Mouse (Mus musculus) hindbrain, postnatal 0 days (tissue): ENCODE results near the gene L3mbtl1. TPM values are rescaled to one million over a fixed set of nuclear protein-coding genes. Genes with fewer than 3 reads are reported as not detected.

Experiments
- ATAC-seq: fragments of 200-750 bp; cut with Nextera tagmentation; 2 replicates; pipeline ENCODE4 v1.8.0; 2017; ENCODE audit warnings: mild to moderate bottlenecking, moderate TSS enrichment, moderate library complexity
- DNase-seq: peaks from one replicate; pipeline ENCODE4 v3.0.0-alpha.2; 2015; ENCODE audit warnings: low spot score
- H3K27ac ChIP-seq: fragments of 300-500 bp; sonication (generic); 2 replicates; pipeline ENCODE4 v1.5.1; 2014; ENCODE audit warnings: mild to moderate bottlenecking
- H3K27me3 ChIP-seq: fragments of 300-500 bp; sonication (generic); 2 replicates; pipeline ENCODE4 v1.6.1; 2014; ENCODE audit warnings: low read length, mixed read lengths; ENCODE audit not compliant: insufficient read depth
- H3K36me3 ChIP-seq: fragments of 300-500 bp; sonication (generic); 2 replicates; pipeline ENCODE4 v1.6.1; 2014; ENCODE audit warnings: low read length, mixed read lengths; ENCODE audit not compliant: insufficient read depth
- H3K4me1 ChIP-seq: fragments of 300-500 bp; sonication (generic); 2 replicates; pipeline ENCODE4 v1.6.1; 2014; ENCODE audit warnings: antibody characterized with exemption, low read length, mixed read lengths; ENCODE audit not compliant: insufficient read depth
- H3K4me2 ChIP-seq: fragments of 300-500 bp; sonication (generic); 2 replicates; pipeline ENCODE4 v1.6.1; 2014; ENCODE audit warnings: low read depth, mild to moderate bottlenecking, low read length, moderate library complexity, mixed read lengths
- H3K4me3 ChIP-seq: fragments of 300-500 bp; sonication (generic); 2 replicates; pipeline ENCODE4 v1.5.1; 2014; ENCODE audit warnings: low read length
- H3K9ac ChIP-seq: fragments of 300-500 bp; sonication (generic); replicated peaks from 2 replicates; pipeline ENCODE4 v1.6.1; 2014; ENCODE audit warnings: mild to moderate bottlenecking, low read length, moderate library complexity, mixed read lengths
- H3K9me3 ChIP-seq: fragments of 300-500 bp; sonication (generic); 2 replicates; pipeline ENCODE4 v1.6.1; 2016; ENCODE audit warnings: low read length, mixed read lengths
- CTCF ChIP-seq: IDR thresholded peaks from 2 replicates; pipeline ENCODE4 v1.5.1; 2016; ENCODE audit warnings: antibody characterized with exemption, control low read depth, low read depth
- WGBS: fragments of 180-500 bp; shearing (Covaris S2); extraction: QIAGEN DNeasy Blood & Tissue Kit; methylation state at CpG from one replicate; pipeline ENCODE4 v1.1.7; 2014; 5-methylcytosine and 5-hydroxymethylcytosine counted together
- polyA plus RNA-seq: library from polyadenylated mRNA; unstranded; fragments of >200 nt; fragmentation: Nextera tagmentation; extraction: Ambion mirVana; gene quantifications from 2 replicates; pipeline ENCODE4 v1.2.1, GENCODE M21; 2015
- total RNA-seq: library from RNA; depleted of rRNA; stranded (reverse); fragments of >200 nt; gene quantifications from 2 replicates; pipeline ENCODE4 v1.2.3, GENCODE M21; 2014

Gene L3mbtl1
- total and polyA plus RNA-seq, 2 experiments from 2014 or later = 8.1 to 38.4 TPM

GRCm38 (mm10) chr2:162987218-162987617, 43.9 kb downstream of the L3mbtl1 start, which contains the start of gene Sgk2:
Gene Sgk2 (plus strand): TSS chr2:162987330.
- WGBS = 59% methylated on average over 8 of the region's 8 CpGs

GRCm38 (mm10) chr2:162988235-162988634, 45.0 kb downstream of the L3mbtl1 start:
- no peak overlapping the region for H3K4me3 ChIP-seq
- no peaks in the 10 kb centered on the region for H3K4me1 ChIP-seq
- no peak overlapping the region for H3K4me2 ChIP-seq
- H3K36me3 ChIP-seq = no peaks in the 10 kb centered on the region
- no peaks in the 10 kb centered on the region for H3K9me3 ChIP-seq
- DNase-seq = no peak
- H3K9ac ChIP-seq = no peak overlapping the region
- WGBS = 87% methylated on average over 4 of the region's 4 CpGs
- ATAC-seq = no peak
- H3K27me3 ChIP-seq = no peaks in the 10 kb centered on the region
- no peak overlapping the region for H3K27ac ChIP-seq
- TF ChIP-seq CTCF = no peak

More at GRCm38 (mm10) chr2:162987218-162987617, 43.9 kb downstream of the L3mbtl1 start, which contains the start of gene Sgk2:
- no peak within 1 kb of the TSS for H3K4me2 ChIP-seq
- no peak for TF ChIP-seq CTCF
- DNase-seq (no peak), ATAC-seq (no peak)
- H3K27ac ChIP-seq = no peak within 1 kb of the TSS
- no peaks in the 10 kb centered on the region for H3K27me3 ChIP-seq
- H3K36me3 ChIP-seq = no peaks in the 10 kb centered on the region
- no peak within 1 kb of the TSS for H3K9ac ChIP-seq
- no peak within 1 kb of the TSS for H3K4me3 ChIP-seq
- H3K9me3 ChIP-seq = no peaks in the 10 kb centered on the region
- H3K4me1 ChIP-seq = no peaks in the 10 kb centered on the region

GRCm38 (mm10) chr2:162991394-162992083, 48.3 kb downstream of the L3mbtl1 start:
- Histone ChIP-seq H3K4me1 (no peaks in the 10 kb centered on the region), H3K9ac (no peak overlapping the region), H3K27ac (no peak overlapping the region), H3K9me3 (no peaks in the 10 kb centered on the region), H3K4me2 (no peak overlapping the region), H3K27me3 (no peaks in the 10 kb centered on the region), H3K4me3 (no peak overlapping the region), H3K36me3 (no peaks in the 10 kb centered on the region)
- 0 out of 2 replicates have a peak, but pooled peaks have one; percentile 3 for TF ChIP-seq CTCF
- ATAC-seq (no peak), DNase-seq (no peak)
- 39% methylated on average over 6 of the region's 6 CpGs for WGBS

- no peak for DNase-seq
- no peaks in the 10 kb centered on the region for H3K27me3 ChIP-seq
- H3K4me2 ChIP-seq = no peak overlapping the region
- no peak overlapping the region for H3K4me3 ChIP-seq
- H3K9ac ChIP-seq = no peak overlapping the region
- no peaks in the 10 kb centered on the region for H3K9me3 ChIP-seq
- no peak overlapping the region for H3K27ac ChIP-seq
- no peak for TF ChIP-seq CTCF
- no peak for ATAC-seq
- no peaks in the 10 kb centered on the region for H3K4me1 ChIP-seq
- H3K36me3 ChIP-seq = no peaks in the 10 kb centered on the region
Measured at GRCm38 (mm10) chr2:162992084-162992437, 48.8 kb downstream of the L3mbtl1 start.

GRCm38 (mm10) chr2:162993881-162994616, 50.8 kb downstream of the L3mbtl1 start:
- DNase-seq (no peak), ATAC-seq (no peak)
- no peaks in the 10 kb centered on the region for H3K36me3 ChIP-seq
- no peak overlapping the region for H3K9ac ChIP-seq
- H3K27me3 ChIP-seq = no peaks in the 10 kb centered on the region
- 78% methylated on average over 9 of the region's 9 CpGs for WGBS
- TF ChIP-seq CTCF = no peak
- H3K4me3 ChIP-seq = no peak overlapping the region
- H3K9me3 ChIP-seq = no peaks in the 10 kb centered on the region
- H3K4me1 ChIP-seq = 0 out of 2 replicates have a peak, but pooled peaks cover 2% of the 10 kb centered on the region
- no peak overlapping the region for H3K27ac ChIP-seq
- H3K4me2 ChIP-seq = no peak overlapping the region

- no peaks in the 10 kb centered on the region for H3K36me3 ChIP-seq
- no peaks in the 10 kb centered on the region for H3K9me3 ChIP-seq
- peak; percentile 88 for TF ChIP-seq CTCF
- WGBS = 30% methylated on average over 18 of the region's 18 CpGs
- 0 out of 2 replicates have a peak, but pooled peaks cover 2% of the 10 kb centered on the region for H3K4me1 ChIP-seq
- ATAC-seq (peak; percentile 56; the same call in 1 of the 2 replicates), DNase-seq (peak; percentile 80)
- no peak overlapping the region for H3K9ac ChIP-seq
- no peaks in the 10 kb centered on the region for H3K27me3 ChIP-seq
- no peak overlapping the region for H3K4me3 ChIP-seq
- H3K4me2 ChIP-seq = peak overlapping the region; percentile 35
- H3K27ac ChIP-seq = no peak overlapping the region
Measured at GRCm38 (mm10) chr2:162998528-162999230, 55.4 kb downstream of the L3mbtl1 start.
